Mouse (Mus musculus) mesoderm, embryonic 11.5 days (tissue): ENCODE measurements at regions not wholly inside any gene's neighbourhood (a gene's known extent, or its start where the extent isn't known, plus 50 kb on each side); places are given as distances from the start of the nearest gene placed in this dataset.
A peak's percentile ranks its signal among the peaks of the same experiment; 100 is the strongest.

Source experiments
- DNase-seq: peaks from one replicate; pipeline ENCODE4 v3.0.0-alpha.2; 2012; ENCODE audit warnings: low read depth, low spot score

- peak; percentile 55 for DNase-seq
These were observed 793.5 kb downstream of the Rps29 start for GRCm38 (mm10) chr12:68365404-68366059.

DNA sequence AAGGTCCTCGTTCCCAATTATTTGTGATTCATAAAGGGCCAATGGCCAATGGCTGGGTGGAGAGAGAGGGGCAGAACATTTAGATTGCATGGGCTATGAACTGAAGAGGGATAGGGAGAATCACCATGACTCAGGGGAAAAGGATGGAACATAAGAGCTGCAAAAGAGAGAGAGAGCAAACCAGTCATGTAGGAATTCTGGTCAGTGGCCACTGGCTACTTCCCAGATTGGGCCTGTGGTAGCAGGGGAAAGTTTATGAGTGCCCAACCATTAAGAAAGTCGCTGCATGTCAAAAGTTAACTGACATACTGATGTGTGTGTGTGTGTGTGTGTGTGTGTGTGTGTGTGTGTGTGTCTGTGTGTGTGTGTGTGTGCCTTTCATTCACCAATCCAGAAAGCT is 795.8 kb downstream of the Rps29 start:
- no peak for DNase-seq

GRCm38 (mm10) chr12:68346517-68347099 is 812.4 kb downstream of the Rps29 start:
- peak; percentile 21 for DNase-seq

DNA sequence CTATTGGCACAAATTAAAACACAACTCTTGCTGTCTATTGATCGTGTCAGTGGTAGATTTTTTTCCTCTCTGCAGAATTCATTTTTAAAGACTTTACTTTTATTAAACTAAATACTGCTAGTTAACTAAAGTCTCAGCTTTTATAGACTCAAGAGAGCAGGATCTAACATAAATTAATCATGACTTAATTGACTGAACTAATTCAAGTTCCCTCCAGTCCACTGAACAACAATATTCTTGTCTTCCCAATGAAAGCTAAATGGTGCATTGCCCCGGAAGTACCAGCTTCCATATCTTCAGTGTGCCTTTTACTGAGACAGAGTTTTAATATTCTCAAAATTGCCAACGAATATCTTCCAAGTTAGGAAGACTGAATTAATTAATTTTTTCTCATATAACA is 825.2 kb downstream of the Rps29 start:
- no peak for DNase-seq

DNA sequence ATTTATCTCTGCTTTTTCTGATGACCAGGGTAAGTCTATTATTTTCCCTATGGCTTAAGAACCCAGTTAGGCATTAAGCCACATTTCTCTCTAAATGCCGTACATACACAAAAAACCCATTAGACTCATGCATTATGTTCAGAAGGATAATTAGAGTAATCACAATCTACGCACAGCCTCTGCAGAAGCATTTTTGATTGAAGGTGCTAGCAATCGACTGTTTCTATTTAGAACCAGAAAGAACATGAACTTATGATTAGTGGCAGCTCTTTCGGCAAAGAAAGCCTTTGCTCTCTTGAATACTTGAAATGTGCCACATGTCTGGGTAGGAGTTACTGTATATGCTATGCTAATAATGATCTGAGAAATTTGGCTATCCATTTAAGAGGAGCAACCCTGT is 825.6 kb downstream of the Rps29 start:
- DNase-seq = no peak

DNA sequence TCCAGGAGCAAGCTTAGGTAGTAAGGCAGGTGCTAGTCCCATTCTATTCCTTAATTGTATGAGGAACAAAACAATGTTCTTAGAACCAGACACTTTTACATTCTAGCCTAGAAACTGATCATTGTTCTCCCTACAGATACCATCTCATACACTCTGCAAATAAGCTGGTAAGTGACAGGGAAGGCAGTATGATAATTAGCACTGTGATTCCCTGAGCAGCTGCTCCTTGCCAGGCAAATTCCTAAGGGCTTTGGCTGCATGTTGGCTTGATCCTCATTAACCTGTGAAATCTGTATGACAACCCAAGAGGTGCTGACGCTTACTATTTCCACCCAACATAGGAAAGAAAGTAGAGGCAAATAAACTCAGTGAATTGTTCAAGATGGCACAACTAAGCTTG is 826.5 kb downstream of the Rps29 start:
- DNase-seq = no peak
